Mouse (Mus musculus) heart, embryonic 15.5 days (tissue): ENCODE results near the gene Mbtps1. TPM values are rescaled to one million over a fixed set of nuclear protein-coding genes. Genes with fewer than 3 reads are reported as not detected.

Experiments
- ATAC-seq: fragments of 200-750 bp; cut with Nextera tagmentation; replicated peaks from 2 replicates; pipeline ENCODE4 v1.8.0; 2017; ENCODE audit warnings: low read depth, moderate TSS enrichment; ENCODE audit not compliant: insufficient number of reproducible peaks, insufficient read depth, low FRiP score
- H3K27ac ChIP-seq: fragments of 300-500 bp; sonication (generic); 2 replicates; pipeline ENCODE4 v1.5.1; 2015; ENCODE audit warnings: mild to moderate bottlenecking, inconsistent platforms
- H3K27me3 ChIP-seq: fragments of 300-500 bp; sonication (generic); 2 replicates; pipeline ENCODE4 v1.6.1; 2015; ENCODE audit warnings: inconsistent platforms
- H3K36me3 ChIP-seq: fragments of 300-500 bp; sonication (generic); 2 replicates; pipeline ENCODE4 v1.6.1; 2015; ENCODE audit warnings: mild to moderate bottlenecking, inconsistent platforms
- H3K4me1 ChIP-seq: fragments of 300-500 bp; sonication (generic); replicated peaks from 2 replicates; pipeline ENCODE4 v1.6.1; 2015; ENCODE audit warnings: inconsistent platforms
- H3K4me2 ChIP-seq: fragments of 300-500 bp; sonication (generic); 2 replicates; pipeline ENCODE4 v1.6.1; 2015; ENCODE audit warnings: inconsistent platforms, mild to moderate bottlenecking, moderate library complexity
- H3K4me3 ChIP-seq: fragments of 300-500 bp; sonication (generic); 2 replicates; pipeline ENCODE4 v1.5.1; 2015; ENCODE audit warnings: mild to moderate bottlenecking, inconsistent platforms
- H3K9ac ChIP-seq: fragments of 300-500 bp; sonication (generic); 2 replicates; pipeline ENCODE4 v1.6.1; 2015; ENCODE audit warnings: mild to moderate bottlenecking, inconsistent platforms
- H3K9me3 ChIP-seq: fragments of 300-500 bp; sonication (generic); replicated peaks from 2 replicates; pipeline ENCODE4 v1.6.1; 2016; ENCODE audit warnings: inconsistent platforms
- WGBS: fragments of 180-500 bp; shearing (Covaris S2); methylation state at CpG from one replicate; pipeline ENCODE4 v1.1.7; 2015; ENCODE audit warnings: mixed read lengths; 5-methylcytosine and 5-hydroxymethylcytosine counted together
- polyA plus RNA-seq: library from polyadenylated mRNA; unstranded; fragments of >200 nt; fragmentation: Nextera tagmentation; extraction: Ambion mirVana; gene quantifications from 2 replicates; pipeline ENCODE4 v1.2.1, GENCODE M21; 2015

The Mbtps1 gene
- polyA plus RNA-seq, 1 experiment from 2014 or later: 57.2 TPM

DNA sequence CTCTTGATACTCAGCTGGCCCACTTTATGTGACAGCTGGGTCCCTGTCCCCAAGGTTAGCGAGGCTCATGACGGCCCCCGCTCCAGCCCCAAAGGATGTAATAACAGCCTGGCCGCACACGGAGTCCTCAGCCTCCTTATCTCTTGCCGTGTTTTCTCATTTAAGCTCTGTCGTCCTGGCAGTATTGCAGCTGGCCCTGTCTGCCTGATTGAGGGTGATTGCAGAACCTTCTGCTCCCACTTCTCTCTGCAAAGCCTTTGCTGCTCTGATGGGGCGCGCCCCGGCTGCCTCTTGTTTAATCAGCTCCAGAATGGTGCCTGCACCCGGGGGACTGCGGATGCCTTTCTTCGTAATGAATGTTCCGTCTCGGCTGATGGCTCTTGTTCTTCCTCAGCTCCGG is 98.8 kb downstream of the Mbtps1 start:
- H3K9me3 ChIP-seq: no peaks in the 10 kb centered on the region
- ATAC-seq: no peak
- H3K4me3 ChIP-seq: peak overlapping the region; percentile 13; the same call in 1 of the 2 replicates
- H3K27ac ChIP-seq: no peak overlapping the region
- H3K4me1 ChIP-seq: peaks cover 20% of the 10 kb centered on the region
- 0 out of 2 replicates have a peak overlapping the region, but pooled peaks have one; percentile 24 for H3K9ac ChIP-seq
- H3K4me2 ChIP-seq: peak overlapping the region; percentile 46
- 19% methylated on average over 16 of the region's 16 CpGs for WGBS
- no peaks in the 10 kb centered on the region for H3K36me3 ChIP-seq
- peaks cover 28% of the 10 kb centered on the region for H3K27me3 ChIP-seq

Other genes starting within 250 kb of the Mbtps1 start
- 286 and 306 TPM in 2 replicates for gene Hsbp1, start 214.2 kb downstream of the Mbtps1 start, polyA plus RNA-seq
- 19.1 and 21.1 TPM in 2 replicates for gene Mlycd, start 163.9 kb downstream of the Mbtps1 start, polyA plus RNA-seq
- 0.67 and 1.4 TPM in 2 replicates for gene Osgin1, start 124.6 kb downstream of the Mbtps1 start, polyA plus RNA-seq
- gene Necab2, start 112.0 kb downstream of the Mbtps1 start, polyA plus RNA-seq: 0.16 and 0.20 TPM in 2 replicates
- gene Slc38a8, start 57.0 kb downstream of the Mbtps1 start, polyA plus RNA-seq: not detected in 2 replicates
- 25.4 and 39.8 TPM in 2 replicates for gene Hsdl1, start 16.4 kb upstream of the Mbtps1 start, polyA plus RNA-seq
- gene Dnaaf1, start 16.5 kb upstream of the Mbtps1 start, polyA plus RNA-seq: 0.16 and 0.27 TPM in 2 replicates
- 4.1 and 8.8 TPM in 2 replicates for gene Taf1c, start 46.5 kb upstream of the Mbtps1 start, polyA plus RNA-seq
- gene Adad2, start 54.0 kb upstream of the Mbtps1 start, polyA plus RNA-seq: not detected in 2 replicates
- 0.05 TPM in 1 of 2 replicates, not detected in the other for gene Kcng4, start 76.9 kb upstream of the Mbtps1 start, polyA plus RNA-seq
- 5.9 and 6.2 TPM in 2 replicates for gene Wfdc1, start 107.6 kb upstream of the Mbtps1 start, polyA plus RNA-seq
- 0.13 and 0.42 TPM in 2 replicates for gene Atp2c2, start 141.3 kb upstream of the Mbtps1 start, polyA plus RNA-seq
- gene Tldc1, start 219.7 kb upstream of the Mbtps1 start, polyA plus RNA-seq: 10.9 and 12.8 TPM in 2 replicates